In the genomic region with DNA sequence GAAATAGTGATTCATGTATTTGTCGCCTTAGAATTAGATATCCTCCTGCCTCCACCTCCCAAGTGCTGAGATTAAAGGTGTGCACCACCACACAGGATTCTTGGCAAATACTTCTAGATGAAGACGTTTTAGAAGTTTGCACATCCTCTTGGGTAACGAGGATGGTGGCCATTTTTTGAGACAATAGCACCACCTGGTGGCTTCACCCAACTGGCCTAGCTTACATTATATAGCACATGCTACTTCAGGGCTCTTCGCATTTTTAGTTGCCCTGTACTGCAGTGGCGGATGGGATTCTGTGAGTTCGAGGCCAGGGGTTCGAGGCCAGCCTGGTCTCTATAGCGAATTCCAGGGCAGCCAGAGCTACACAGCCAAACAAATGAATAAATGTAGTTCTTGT, we compare ENCODE assay signal across 8 mouse cellular contexts. TPM values are rescaled to one million over a fixed set of nuclear protein-coding genes. Genes with fewer than 3 reads are reported as not detected.
DNase-seq lines count a peak whose midpoint lies in the region; ATAC-seq lines count a peak whose summit lies in the region.

No protein-coding gene starts in this region.

- H3K27me3 ChIP-seq in hindbrain, embryonic 15.5 days: no peaks in the 10 kb centered on the region

- H3K9me3 ChIP-seq in hindbrain, embryonic 15.5 days: no peaks in the 10 kb centered on the region

- H3K27ac ChIP-seq in hindbrain, embryonic 15.5 days (replicated peaks): no peak overlapping the region

- no peak overlapping the region for H3K4me2 ChIP-seq in hindbrain, embryonic 15.5 days

- no peak overlapping the region for H3K9ac ChIP-seq in hindbrain, embryonic 15.5 days

- WGBS in hindbrain, embryonic 15.5 days: 34% methylated on average over 8 of the region's 8 CpGs

- peak; percentile 55 for DNase-seq in Muller cell, postnatal 12 days (ENCODE audit: inconsistent ontology term)
- DNase-seq in cerebellum, adult 9-11 months: peak; percentile 46
- DNase-seq in frontal cortex, adult 2 months (ENCODE audit: extremely low spot score in 1 of 2, low spot score in 1 of 2): peak; percentile 39 to 92
- peak; percentile 70 to 90 for DNase-seq in layer of hippocampus, postnatal 25 days (ENCODE audit: extremely low spot score in 1 of 2, low spot score in 1 of 2)
- DNase-seq in lung, postnatal 14 days: peak; percentile 90
- DNase-seq in retina, embryonic 14.5 days (ENCODE audit: low spot score): peak; percentile 89
- DNase-seq in thymus, postnatal 36 days: peak; percentile 53 to 66

- H3K4me1 ChIP-seq in hindbrain, embryonic 15.5 days (replicated peaks): no peaks in the 10 kb centered on the region

- H3K4me3 ChIP-seq in hindbrain, embryonic 15.5 days: no peak overlapping the region

- H3K36me3 ChIP-seq in hindbrain, embryonic 15.5 days: no peaks in the 10 kb centered on the region

- ATAC-seq in hindbrain, embryonic 15.5 days (ENCODE audit: low FRiP score, low read depth): peak; percentile 70

RNA-seq across cellular contexts. Expression of a gene that starts 44.1 kb away (rescaled TPM):
- polyA plus RNA-seq in frontal cortex, adult 2 months (2012; rRNA removed): 48.2 and 55.2 TPM in 2 replicates
- polyA plus RNA-seq in hindbrain, embryonic 15.5 days (2015; fragmentation: Nextera tagmentation; extraction: Ambion mirVana): 107 and 112 TPM in 2 replicates
- total RNA-seq in layer of hippocampus, postnatal 25 days (2021): 10 to 100 TPM; 25.5 to 28.5 TPM

RNA-seq across cellular contexts. Expression of a gene that starts 59.2 kb away (rescaled TPM):
- 22.0 and 22.7 TPM in 2 replicates for polyA plus RNA-seq in frontal cortex, adult 2 months (2012; rRNA removed)
- polyA plus RNA-seq in hindbrain, embryonic 15.5 days (2015; fragmentation: Nextera tagmentation; extraction: Ambion mirVana): 26.7 and 29.0 TPM in 2 replicates
- total RNA-seq in layer of hippocampus, postnatal 25 days (2021): 10 to 100 TPM; 17.4 to 18.4 TPM

RNA-seq across cellular contexts. Expression of a gene that starts 59.5 kb away (rescaled TPM):
- 6.2 and 6.9 TPM in 2 replicates for polyA plus RNA-seq in frontal cortex, adult 2 months (2012; rRNA removed)
- polyA plus RNA-seq in hindbrain, embryonic 15.5 days (2015; fragmentation: Nextera tagmentation; extraction: Ambion mirVana): 9.3 and 9.9 TPM in 2 replicates
- 10 to 100 TPM; 17.4 to 17.8 TPM for total RNA-seq in layer of hippocampus, postnatal 25 days (2021)
